Mouse (Mus musculus): ENCODE data around the gene Smarca4. TPM values are rescaled to one million over a fixed set of nuclear protein-coding genes. Genes with fewer than 3 reads are reported as not detected.
A peak's percentile ranks its signal among the peaks of the same experiment; 100 is the strongest.

The Smarca4 gene
- polyA plus RNA-seq, 1 experiment from 2014 or later = 173 TPM

DNA sequence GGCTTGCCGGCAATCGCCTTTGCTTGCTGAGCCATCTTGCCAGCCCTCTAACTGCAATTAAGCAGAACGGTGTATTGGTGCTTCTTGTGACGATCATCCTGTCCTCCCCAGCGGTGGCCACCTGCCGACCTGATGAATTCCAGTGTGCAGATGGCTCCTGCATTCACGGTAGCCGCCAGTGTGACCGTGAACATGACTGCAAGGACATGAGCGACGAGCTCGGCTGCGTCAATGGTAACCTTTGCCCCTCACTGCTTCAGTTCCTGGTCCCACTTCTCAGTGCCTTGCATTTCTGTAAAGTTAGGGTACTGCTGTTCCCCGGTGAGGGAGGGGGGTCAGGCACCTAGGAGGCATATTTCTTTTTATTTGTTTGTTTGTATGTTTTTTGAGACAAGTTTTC, 119.2 kb downstream of the Smarca4 start:
- no peaks in the 10 kb centered on the region for H3K27me3 ChIP-seq (ENCODE audit: insufficient read depth, poor library complexity, severe bottlenecking)
- DNase-seq (ENCODE audit: low spot score) = no peak
- H3K4me3 ChIP-seq = no peak overlapping the region
- H3K27ac ChIP-seq = no peak overlapping the region
- H3K4me1 ChIP-seq (replicated peaks) = no peaks in the 10 kb centered on the region; the same call in 1 of the 2 replicates
- H3K36me3 ChIP-seq = peaks cover 100% of the 10 kb centered on the region
- no peaks in the 10 kb centered on the region for H3K9me3 ChIP-seq
- WGBS = 93% methylated on average over 14 of the region's 14 CpGs

DNA sequence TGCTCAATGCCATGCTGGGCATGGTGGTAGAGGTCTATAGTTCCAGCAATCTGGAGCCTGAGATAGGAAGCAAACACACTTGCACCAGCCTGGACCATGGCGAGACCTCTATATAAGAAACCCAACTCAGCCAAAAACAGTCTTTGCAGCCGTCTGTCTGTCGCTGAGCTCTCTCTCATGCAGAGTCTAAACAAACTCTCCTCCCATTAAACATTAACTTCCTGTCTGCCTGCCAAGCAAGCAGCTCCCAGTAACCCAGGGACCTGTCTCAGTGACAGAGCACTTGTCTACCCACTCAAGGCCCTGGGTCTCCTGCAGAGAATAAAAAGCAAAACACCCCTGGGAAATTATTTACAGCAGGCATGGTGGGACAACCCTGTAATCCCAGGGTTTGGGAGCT, 120.6 kb downstream of the Smarca4 start:
- Histone ChIP-seq H3K27ac (no peak overlapping the region), H3K9me3 (no peaks in the 10 kb centered on the region), H3K27me3 (ENCODE audit: insufficient read depth, poor library complexity, severe bottlenecking) (no peaks in the 10 kb centered on the region), H3K4me3 (no peak overlapping the region), H3K36me3 (peaks cover 99% of the 10 kb centered on the region), H3K4me1 (replicated peaks) (no peaks in the 10 kb centered on the region; the same call in 1 of the 2 replicates)
- WGBS = 91% methylated on average over 3 of the region's 3 CpGs
- no peak for DNase-seq (ENCODE audit: low spot score)

DNA sequence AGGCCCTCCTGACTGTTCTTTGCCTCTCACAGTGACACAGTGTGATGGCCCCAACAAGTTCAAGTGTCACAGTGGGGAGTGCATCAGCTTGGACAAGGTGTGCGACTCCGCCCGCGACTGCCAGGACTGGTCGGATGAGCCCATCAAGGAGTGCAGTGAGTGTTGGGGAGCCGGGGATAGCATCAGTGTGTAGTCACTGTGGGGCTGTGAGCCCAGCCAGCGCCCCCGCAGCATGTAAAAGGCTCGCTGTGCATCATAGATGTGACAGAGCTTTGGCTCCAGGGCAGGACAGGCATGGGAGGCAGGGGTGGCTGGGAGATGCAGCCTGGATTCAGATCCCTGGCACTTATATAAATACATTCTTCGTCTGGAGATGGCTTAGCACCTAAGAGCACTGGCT, 121.2 kb downstream of the Smarca4 start:
- Histone ChIP-seq H3K9me3 (no peaks in the 10 kb centered on the region), H3K27me3 (ENCODE audit: insufficient read depth, poor library complexity, severe bottlenecking) (no peaks in the 10 kb centered on the region), H3K4me3 (no peak overlapping the region), H3K4me1 (replicated peaks) (no peaks in the 10 kb centered on the region; the same call in 1 of the 2 replicates), H3K27ac (no peak overlapping the region), H3K36me3 (peaks cover 99% of the 10 kb centered on the region)
- WGBS = 94% methylated on average over 10 of the region's 10 CpGs
- no peak for DNase-seq (ENCODE audit: low spot score)

DNA sequence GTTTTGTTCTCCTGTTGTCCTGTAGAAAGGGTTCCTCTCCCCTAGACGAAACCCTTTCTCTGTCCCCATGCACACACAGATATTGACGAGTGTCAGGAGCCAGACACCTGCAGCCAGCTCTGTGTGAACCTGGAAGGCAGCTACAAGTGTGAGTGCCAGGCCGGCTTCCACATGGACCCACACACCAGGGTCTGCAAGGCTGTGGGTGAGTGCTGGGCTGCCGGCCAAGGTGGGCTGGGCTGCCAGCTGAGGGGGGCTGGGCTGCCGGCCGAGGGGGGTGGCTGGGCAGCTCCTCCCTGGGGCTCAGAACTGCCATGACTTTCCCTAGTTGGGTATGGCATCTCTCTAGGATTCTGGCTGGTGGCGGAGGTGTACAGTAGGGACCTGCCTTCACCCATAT, 122.8 kb downstream of the Smarca4 start:
- no peaks in the 10 kb centered on the region for H3K9me3 ChIP-seq
- no peak for DNase-seq (ENCODE audit: low spot score)
- WGBS = 93% methylated on average over 7 of the region's 7 CpGs
- H3K27me3 ChIP-seq (ENCODE audit: insufficient read depth, poor library complexity, severe bottlenecking) = no peaks in the 10 kb centered on the region
- H3K4me3 ChIP-seq = no peak overlapping the region
- peaks cover 97% of the 10 kb centered on the region for H3K36me3 ChIP-seq
- H3K4me1 ChIP-seq (replicated peaks) = no peaks in the 10 kb centered on the region
- no peak overlapping the region for H3K27ac ChIP-seq

DNA sequence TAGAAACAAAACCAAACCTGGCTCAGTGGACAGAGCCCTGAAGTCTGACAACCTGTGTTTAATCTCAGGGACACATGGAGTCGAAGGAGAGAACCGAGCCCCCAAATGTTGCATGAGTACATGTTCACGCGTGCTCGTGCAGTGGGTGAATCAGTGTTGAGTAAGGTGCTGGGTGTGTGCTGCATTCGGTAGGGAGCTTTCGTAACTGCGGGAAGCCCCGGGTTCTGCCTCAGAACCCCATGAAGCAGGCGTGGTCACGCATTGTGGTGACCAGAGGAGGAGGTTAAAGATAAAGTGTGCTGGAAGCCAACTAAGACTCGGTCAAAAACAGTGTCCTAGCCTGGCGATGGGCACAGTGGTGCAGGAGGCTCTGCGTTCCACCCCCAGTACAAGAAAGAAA, 124.5 kb downstream of the Smarca4 start:
- no peak for DNase-seq (ENCODE audit: low spot score)
- Histone ChIP-seq H3K27me3 (ENCODE audit: insufficient read depth, poor library complexity, severe bottlenecking) (no peaks in the 10 kb centered on the region), H3K9me3 (no peaks in the 10 kb centered on the region), H3K36me3 (peaks cover 97% of the 10 kb centered on the region), H3K4me1 (replicated peaks) (no peaks in the 10 kb centered on the region), H3K4me3 (no peak overlapping the region), H3K27ac (no peak overlapping the region)
- WGBS = 95% methylated on average over 14 of the region's 14 CpGs

DNA sequence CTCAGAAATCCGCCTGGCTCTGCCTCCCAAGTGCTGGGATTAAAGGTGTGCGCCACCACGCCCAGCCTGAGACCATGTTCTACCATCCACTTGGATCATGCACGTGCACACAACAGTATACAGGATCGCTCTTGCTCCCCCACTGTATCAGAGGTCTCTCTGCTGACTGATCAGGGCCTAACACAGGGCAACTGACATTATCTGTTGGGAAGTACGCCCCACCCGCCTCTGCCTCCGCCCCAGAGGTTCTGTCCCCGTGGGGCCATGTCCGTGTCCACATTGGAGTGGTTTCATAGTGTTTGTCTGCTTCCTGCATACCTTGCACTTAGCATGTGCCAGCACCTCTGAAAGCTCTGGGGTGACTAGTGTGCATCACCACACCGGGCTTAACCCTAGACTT, 125.5 kb downstream of the Smarca4 start:
- 97% methylated on average over 11 of the region's 11 CpGs for WGBS
- no peak overlapping the region for H3K27ac ChIP-seq
- peaks cover 97% of the 10 kb centered on the region for H3K36me3 ChIP-seq
- no peaks in the 10 kb centered on the region for H3K9me3 ChIP-seq
- no peaks in the 10 kb centered on the region for H3K4me1 ChIP-seq (replicated peaks)
- H3K27me3 ChIP-seq (ENCODE audit: insufficient read depth, poor library complexity, severe bottlenecking) = no peaks in the 10 kb centered on the region
- H3K4me3 ChIP-seq = no peak overlapping the region
- DNase-seq (ENCODE audit: low spot score) = no peak

DNA sequence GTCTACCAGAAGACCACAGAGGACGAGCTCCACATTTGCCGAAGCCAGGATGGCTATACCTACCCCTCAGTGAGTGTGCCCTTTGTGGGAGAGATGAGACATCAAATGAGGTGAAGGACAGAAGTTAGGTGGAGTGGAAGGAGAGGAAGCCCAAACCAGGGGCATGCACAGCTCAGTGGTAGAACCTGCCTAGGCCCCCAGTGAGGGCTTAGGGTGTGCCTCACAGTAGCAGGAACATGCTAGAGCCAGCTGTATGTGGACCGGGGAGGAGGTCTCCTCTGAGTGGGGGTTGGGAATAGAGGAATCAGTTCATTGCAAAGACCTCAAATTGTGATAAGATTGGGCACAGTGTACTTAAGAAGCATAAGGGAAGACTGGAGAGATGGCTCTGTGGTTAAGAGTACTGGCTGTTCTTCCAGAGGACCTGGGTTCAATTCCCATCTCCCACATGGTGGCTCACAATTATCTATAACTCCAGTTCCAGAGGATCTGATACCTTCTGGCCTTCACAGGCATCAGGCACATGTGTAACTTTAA, 131.3 kb downstream of the Smarca4 start:
- WGBS = 94% methylated on average over 3 of the region's 3 CpGs
- Histone ChIP-seq H3K36me3 (peaks cover 89% of the 10 kb centered on the region), H3K4me3 (no peak overlapping the region), H3K27me3 (ENCODE audit: insufficient read depth, poor library complexity, severe bottlenecking) (no peaks in the 10 kb centered on the region), H3K9me3 (no peaks in the 10 kb centered on the region), H3K27ac (no peak overlapping the region), H3K4me1 (replicated peaks) (peaks cover 4% of the 10 kb centered on the region)
- DNase-seq (ENCODE audit: low spot score) = no peak

DNA sequence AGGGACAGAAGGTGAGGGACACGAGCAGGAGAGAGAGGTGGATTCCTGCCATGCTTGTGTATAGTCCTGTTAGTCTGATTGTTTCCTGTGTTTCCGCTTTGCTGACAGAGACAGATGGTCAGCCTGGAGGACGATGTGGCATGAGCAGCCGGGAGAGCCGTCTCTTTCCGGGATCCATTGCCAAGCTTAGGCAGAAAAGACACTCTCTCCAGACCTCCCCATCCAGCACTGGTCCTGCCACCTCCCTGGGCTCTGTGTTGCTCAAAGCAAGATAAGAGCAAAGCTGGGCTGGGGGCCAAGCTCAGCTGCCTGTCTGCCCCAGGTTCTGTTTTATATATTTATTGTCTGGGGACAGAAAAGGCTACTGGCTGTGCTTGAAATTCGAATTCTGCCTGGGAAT, 132.1 kb downstream of the Smarca4 start:
- H3K9me3 ChIP-seq = no peaks in the 10 kb centered on the region
- WGBS = 81% methylated on average over 7 of the region's 7 CpGs
- H3K4me1 ChIP-seq (replicated peaks) = peaks cover 7% of the 10 kb centered on the region
- H3K36me3 ChIP-seq = peaks cover 82% of the 10 kb centered on the region
- no peaks in the 10 kb centered on the region for H3K27me3 ChIP-seq (ENCODE audit: insufficient read depth, poor library complexity, severe bottlenecking)
- no peak overlapping the region for H3K4me3 ChIP-seq
- no peak for DNase-seq (ENCODE audit: low spot score)
- no peak overlapping the region for H3K27ac ChIP-seq

DNA sequence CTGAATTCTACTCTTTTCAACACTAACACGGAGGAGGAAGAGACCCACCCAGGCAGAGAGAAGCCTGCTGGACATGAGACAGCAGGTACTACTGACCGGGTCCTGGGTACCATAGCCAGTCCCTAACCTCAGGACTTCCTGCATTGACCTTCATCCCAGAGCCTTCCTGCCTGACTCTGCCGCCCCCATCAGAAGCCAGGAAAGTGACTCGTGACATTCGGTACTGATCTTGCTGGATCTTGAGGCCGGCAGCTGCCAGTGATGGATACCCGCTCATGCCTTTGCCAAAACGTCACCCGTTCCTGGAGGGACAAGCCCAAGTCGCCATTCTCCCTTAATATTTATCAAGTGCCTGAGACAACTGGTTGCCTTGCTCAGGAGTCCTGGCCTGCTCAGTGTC, 132.5 kb downstream of the Smarca4 start:
- 87% methylated on average over 10 of the region's 10 CpGs for WGBS
- Histone ChIP-seq H3K4me3 (no peak overlapping the region), H3K4me1 (replicated peaks) (peaks cover 7% of the 10 kb centered on the region), H3K36me3 (peaks cover 80% of the 10 kb centered on the region), H3K9me3 (no peaks in the 10 kb centered on the region), H3K27me3 (ENCODE audit: insufficient read depth, poor library complexity, severe bottlenecking) (no peaks in the 10 kb centered on the region), H3K27ac (no peak overlapping the region)
- DNase-seq (ENCODE audit: low spot score) = no peak

DNA sequence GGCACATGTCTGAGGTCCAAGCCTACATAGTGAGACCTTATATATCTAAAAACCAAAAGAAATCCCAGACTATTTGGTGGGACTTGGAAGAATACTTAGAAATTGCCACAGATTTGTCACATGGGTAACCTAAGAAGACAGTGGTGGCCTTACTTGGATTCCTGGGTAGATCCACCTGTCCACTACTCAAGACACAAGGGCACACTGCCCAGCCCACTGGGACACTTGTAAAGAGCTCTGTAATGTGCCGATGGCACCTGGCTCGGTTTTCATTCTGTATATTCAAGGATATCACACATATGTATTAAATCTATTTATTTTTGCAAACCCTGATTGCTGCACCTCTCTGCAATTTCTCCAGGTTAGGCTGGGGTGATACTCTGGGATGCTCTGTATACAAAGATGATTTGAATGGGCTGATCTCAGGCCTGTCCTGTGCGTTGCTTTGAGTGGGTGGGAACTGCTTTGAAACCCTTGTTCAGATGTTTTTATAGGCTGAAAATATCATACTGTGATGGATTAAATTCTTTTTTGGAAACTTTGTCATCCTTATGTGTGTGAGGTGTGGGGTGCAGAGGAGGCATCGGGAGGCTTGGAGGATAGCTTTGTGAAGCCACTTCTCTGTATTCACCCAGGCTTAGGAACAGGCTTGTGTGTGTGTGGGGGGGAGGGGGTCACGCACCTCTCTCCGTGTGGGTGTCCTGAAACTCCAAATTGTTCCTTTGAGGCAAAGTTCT, 133.6 kb downstream of the Smarca4 start:
- Histone ChIP-seq H3K36me3 (peaks cover 77% of the 10 kb centered on the region), H3K27ac (no peak overlapping the region), H3K27me3 (ENCODE audit: insufficient read depth, poor library complexity, severe bottlenecking) (no peaks in the 10 kb centered on the region), H3K4me1 (replicated peaks) (peaks cover 7% of the 10 kb centered on the region), H3K4me3 (no peak overlapping the region), H3K9me3 (no peaks in the 10 kb centered on the region)
- no peak for DNase-seq (ENCODE audit: low spot score)
- WGBS = 92% methylated on average over 6 of the region's 6 CpGs

DNA sequence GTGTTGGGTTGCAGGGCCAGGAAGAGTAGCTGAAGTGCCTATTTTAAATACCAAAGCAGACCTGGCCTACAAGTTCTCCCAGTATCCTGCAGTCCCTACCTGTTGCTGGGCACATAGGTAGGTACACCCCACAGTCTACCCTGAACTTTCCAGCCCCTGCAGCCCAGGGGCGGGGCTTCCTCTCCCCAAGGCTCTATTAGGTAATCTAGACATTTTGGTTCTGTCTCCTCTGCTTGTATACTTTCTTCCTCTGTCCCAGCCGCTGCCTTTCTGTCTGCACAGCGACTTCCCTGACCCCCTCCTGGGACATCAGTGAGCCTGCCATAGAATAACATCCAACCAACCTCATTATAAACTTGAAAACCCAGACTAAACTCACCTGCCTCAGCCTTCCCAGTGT, 134.4 kb downstream of the Smarca4 start:
- H3K9me3 ChIP-seq = no peaks in the 10 kb centered on the region
- no peak for DNase-seq (ENCODE audit: low spot score)
- H3K4me1 ChIP-seq (replicated peaks) = peaks cover 7% of the 10 kb centered on the region
- no peak overlapping the region for H3K27ac ChIP-seq
- H3K4me3 ChIP-seq = no peak overlapping the region
- peaks cover 77% of the 10 kb centered on the region for H3K36me3 ChIP-seq
- 70% methylated on average over 3 of the region's 3 CpGs for WGBS
- H3K27me3 ChIP-seq (ENCODE audit: insufficient read depth, poor library complexity, severe bottlenecking) = no peaks in the 10 kb centered on the region

DNA sequence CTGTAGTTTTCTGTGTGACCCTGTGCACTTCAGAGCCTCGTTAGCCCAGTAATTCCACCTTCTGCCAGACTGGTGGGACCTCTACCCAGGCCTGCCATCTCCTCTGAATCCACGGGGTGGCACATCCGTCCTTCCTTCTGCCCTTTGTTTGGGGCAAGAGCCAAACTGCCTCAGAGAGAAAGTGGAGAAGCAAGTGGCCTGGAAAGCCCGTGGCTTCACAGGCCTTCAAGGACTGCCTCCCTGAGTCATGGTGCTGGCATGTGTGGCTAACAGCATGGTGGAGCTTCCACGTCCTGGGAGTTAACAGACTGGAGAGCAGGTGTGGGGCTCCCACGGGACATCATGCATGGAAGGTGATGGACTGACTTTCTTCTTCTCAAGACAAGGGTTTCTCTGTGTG, 135.4 kb downstream of the Smarca4 start:
- no peaks in the 10 kb centered on the region for H3K27me3 ChIP-seq (ENCODE audit: insufficient read depth, poor library complexity, severe bottlenecking)
- H3K27ac ChIP-seq = no peak overlapping the region
- H3K4me1 ChIP-seq (replicated peaks) = peaks cover 7% of the 10 kb centered on the region
- 80% methylated on average over 6 of the region's 6 CpGs for WGBS
- peaks cover 75% of the 10 kb centered on the region for H3K36me3 ChIP-seq
- no peak overlapping the region for H3K4me3 ChIP-seq
- no peak for DNase-seq (ENCODE audit: low spot score)
- H3K9me3 ChIP-seq = no peaks in the 10 kb centered on the region

DNA sequence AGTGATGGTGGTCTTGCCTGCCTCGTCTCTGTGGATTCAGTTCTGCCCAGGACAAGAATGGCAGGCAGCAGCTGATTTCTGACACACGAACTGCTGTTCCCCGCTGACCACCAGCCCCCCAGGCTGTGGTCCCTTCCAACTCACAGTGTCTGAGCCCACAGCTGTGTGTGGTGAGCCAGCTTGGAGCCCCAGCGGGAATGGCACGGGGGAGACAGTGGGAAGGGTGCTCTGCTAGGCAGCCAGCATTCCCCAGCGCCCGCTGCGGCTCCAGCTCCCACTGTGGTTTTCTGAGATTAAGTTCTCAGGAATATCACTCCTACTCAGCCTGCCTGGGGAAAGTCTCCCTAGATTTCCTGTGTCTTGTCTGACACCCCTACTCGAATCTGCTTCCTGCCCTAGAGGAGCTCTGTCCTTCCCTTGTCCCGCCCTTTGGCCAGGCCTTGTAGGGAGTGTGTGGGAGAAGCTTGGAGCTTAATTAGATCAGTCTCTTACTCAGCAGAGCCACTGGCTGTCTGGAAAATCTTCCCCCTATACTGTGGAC, 136.4 kb downstream of the Smarca4 start:
- Histone ChIP-seq H3K27me3 (ENCODE audit: insufficient read depth, poor library complexity, severe bottlenecking) (no peaks in the 10 kb centered on the region), H3K9me3 (no peaks in the 10 kb centered on the region), H3K4me1 (replicated peaks) (peaks cover 7% of the 10 kb centered on the region), H3K4me3 (no peak overlapping the region), H3K27ac (peak overlapping the region; percentile 59), H3K36me3 (peaks cover 75% of the 10 kb centered on the region)
- WGBS = 66% methylated on average over 10 of the region's 10 CpGs
- DNase-seq (ENCODE audit: low spot score) = no peak

Measured in hindbrain, embryonic 10.5 days (tissue).